Mouse (Mus musculus): ENCODE measurements at regions not wholly inside any gene's neighbourhood (a gene's known extent, or its start where the extent isn't known, plus 50 kb on each side); places are given as distances from the start of the nearest gene placed in this dataset.

GRCm38 (mm10) chr9:13905086-13905669 lies 77.7 kb downstream of the Fam76b start:
- no peak for DNase-seq (ENCODE audit: low spot score)

- no peak for DNase-seq (ENCODE audit: low spot score)
Observed at GRCm38 (mm10) chr9:13906736-13907135, 79.2 kb downstream of the Fam76b start.

GRCm38 (mm10) chr9:13909604-13910003 lies 82.1 kb downstream of the Fam76b start:
- no peak for DNase-seq (ENCODE audit: low spot score)

- no peak for DNase-seq (ENCODE audit: low spot score)
Observed at GRCm38 (mm10) chr9:13910091-13910490, 82.6 kb downstream of the Fam76b start.

- DNase-seq (ENCODE audit: low spot score) = no peak
Observed at GRCm38 (mm10) chr9:13913459-13913858, 85.9 kb downstream of the Fam76b start.

GRCm38 (mm10) chr9:13914131-13914530 lies 86.6 kb downstream of the Fam76b start:
- DNase-seq (ENCODE audit: low spot score) = no peak

GRCm38 (mm10) chr9:13914847-13915246 lies 87.3 kb downstream of the Fam76b start:
- no peak for DNase-seq (ENCODE audit: low spot score)

GRCm38 (mm10) chr9:13916837-13917236 lies 89.3 kb downstream of the Fam76b start:
- DNase-seq (ENCODE audit: low spot score) = no peak

GRCm38 (mm10) chr9:13918606-13919202 lies 91.2 kb downstream of the Fam76b start:
- DNase-seq (ENCODE audit: low spot score) = no peak

- DNase-seq (ENCODE audit: low spot score) = no peak
Observed at GRCm38 (mm10) chr9:13919739-13920410, 92.4 kb downstream of the Fam76b start.

- DNase-seq (ENCODE audit: low spot score) = no peak
Observed at GRCm38 (mm10) chr9:13920623-13921022, 93.1 kb downstream of the Fam76b start.

- DNase-seq (ENCODE audit: low spot score) = no peak
Observed at GRCm38 (mm10) chr9:13932001-13932508, 104.5 kb downstream of the Fam76b start.

GRCm38 (mm10) chr9:13933404-13933803 lies 105.9 kb downstream of the Fam76b start:
- DNase-seq (ENCODE audit: low spot score) = peak; percentile 10

- no peak for DNase-seq (ENCODE audit: low spot score)
Observed at GRCm38 (mm10) chr9:13937301-13937700, 109.8 kb downstream of the Fam76b start.

GRCm38 (mm10) chr9:13946519-13946918 lies 119.0 kb downstream of the Fam76b start:
- no peak for DNase-seq (ENCODE audit: low spot score)

- DNase-seq (ENCODE audit: low spot score) = no peak
Observed at GRCm38 (mm10) chr9:13952157-13952556, 124.6 kb downstream of the Fam76b start.

- no peak for DNase-seq (ENCODE audit: low spot score)
Observed at GRCm38 (mm10) chr9:13963140-13963763, 135.7 kb downstream of the Fam76b start.

- DNase-seq (ENCODE audit: low spot score) = no peak
Observed at GRCm38 (mm10) chr9:13963796-13964195, 136.3 kb downstream of the Fam76b start.

GRCm38 (mm10) chr9:13964256-13964655 lies 136.7 kb downstream of the Fam76b start:
- DNase-seq (ENCODE audit: low spot score) = no peak

- DNase-seq (ENCODE audit: low spot score) = no peak
Observed at GRCm38 (mm10) chr9:13966212-13966611, 138.7 kb downstream of the Fam76b start.

GRCm38 (mm10) chr9:13969262-13969661 lies 141.7 kb downstream of the Fam76b start:
- no peak for DNase-seq (ENCODE audit: low spot score)

- DNase-seq (ENCODE audit: low spot score) = no peak
Observed at GRCm38 (mm10) chr9:13973600-13973999, 146.1 kb downstream of the Fam76b start.

- no peak for DNase-seq (ENCODE audit: low spot score)
Observed at GRCm38 (mm10) chr9:13974870-13975269, 147.4 kb downstream of the Fam76b start.

Data from c-Kit-positive CD71-positive TER-119-positive erythroid progenitor cells, embryonic 14.5 days (primary cell).